Mouse (Mus musculus) cortical plate, adult 2 months (tissue): Measurements from ENCODE around the gene Dohh. TPM values are rescaled to one million over a fixed set of nuclear protein-coding genes. Genes with fewer than 3 reads are reported as not detected.

Experiments used
- H3K27ac ChIP-seq: fragments of 200-500 bp; 2 replicates; pipeline ENCODE4 v1.5.1; 2012; ENCODE audit warnings: low read length, control low read depth, inconsistent platforms; ENCODE audit not compliant: insufficient read depth
- H3K4me1 ChIP-seq: fragments of 200-500 bp; 2 replicates; pipeline ENCODE4 v1.6.1; 2011; ENCODE audit warnings: low read length; ENCODE audit not compliant: control insufficient read depth, insufficient read depth
- H3K4me3 ChIP-seq: fragments of 200-500 bp; 2 replicates; pipeline ENCODE4 v1.5.1; 2011; ENCODE audit warnings: mild to moderate bottlenecking, low read length, control low read depth; ENCODE audit not compliant: insufficient read depth
- CTCF ChIP-seq: fragments of 200-500 bp; IDR thresholded peaks from 2 replicates; pipeline ENCODE4 v1.5.1; 2011; ENCODE audit warnings: mild to moderate bottlenecking, control low read depth, low read length; ENCODE audit not compliant: insufficient read depth; ENCODE audit errors: extremely low read depth
- POLR2A ChIP-seq: fragments of 200-500 bp; IDR thresholded peaks from 2 replicates; pipeline ENCODE4 v1.6.1; 2011; ENCODE audit warnings: mild to moderate bottlenecking, low read length, control low read depth; ENCODE audit not compliant: insufficient read depth; ENCODE audit errors: extremely low read depth
- polyA plus RNA-seq: library from polyadenylated mRNA; depleted of rRNA; stranded (reverse); fragments of >200 nt; gene quantifications from 2 replicates; pipeline ENCODE4 v1.2.3, GENCODE M21; 2012

Gene Dohh
- polyA plus RNA-seq, 1 experiment = 108 TPM

DNA sequence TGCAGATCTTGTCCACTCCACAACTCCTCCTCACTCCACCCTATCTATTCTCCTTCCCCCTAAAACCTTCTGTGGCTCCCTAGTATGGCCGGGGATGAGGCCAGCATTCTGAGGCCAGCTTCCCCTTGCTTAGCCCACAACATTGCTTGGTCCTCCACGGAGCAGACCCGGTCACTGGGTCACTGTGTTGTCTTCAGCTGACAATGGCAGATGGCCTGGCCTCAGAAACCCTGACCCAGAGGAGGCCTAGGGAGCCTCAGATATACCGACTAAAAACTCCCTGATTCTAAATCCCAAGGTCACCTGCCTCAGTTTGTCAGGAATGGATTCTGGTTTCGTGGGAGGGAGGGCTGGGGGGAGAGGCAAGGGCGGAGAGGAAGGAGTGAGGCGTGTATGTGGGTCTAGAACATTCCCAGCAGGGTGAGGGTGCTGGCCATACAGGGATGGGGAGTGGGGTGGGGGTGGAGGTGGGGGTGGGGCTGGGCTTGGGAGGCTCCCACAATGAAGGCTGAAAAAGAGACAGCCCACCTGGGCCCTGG is 18.1 kb downstream of the Dohh start:
- Histone ChIP-seq H3K4me3 (no peak overlapping the region), H3K27ac (peak overlapping the region; percentile 20), H3K4me1 (peaks cover 1% of the 10 kb centered on the region; the same call in 1 of the 2 replicates)
- TF ChIP-seq POLR2A (no peak), CTCF (no peak)

- Histone ChIP-seq H3K4me3 (no peak overlapping the region), H3K4me1 (peaks cover 5% of the 10 kb centered on the region), H3K27ac (no peak overlapping the region)
- TF ChIP-seq POLR2A (no peak), CTCF (no peak)
Measured at GRCm38 (mm10) chr10:81403511-81403910, 19.3 kb downstream of the Dohh start.

DNA sequence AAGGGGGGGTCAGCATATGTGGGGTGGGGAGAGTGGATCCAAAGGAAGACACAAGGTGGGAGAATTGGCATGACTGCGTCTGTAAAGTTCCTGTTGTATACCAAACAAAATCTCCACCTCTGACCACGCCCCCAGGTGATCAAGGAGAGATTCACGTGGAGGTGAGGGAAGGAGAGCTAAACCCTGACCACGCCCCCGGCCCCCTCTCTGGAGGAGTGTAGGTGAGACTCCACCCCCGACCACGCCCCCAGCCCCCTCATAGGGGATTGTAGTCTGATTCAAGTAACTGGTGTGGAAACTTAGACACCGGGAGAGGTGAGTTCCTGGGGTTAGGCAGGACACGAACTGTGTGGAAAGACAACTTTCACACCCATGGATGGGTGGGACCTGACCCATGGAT is 19.9 kb downstream of the Dohh start:
- H3K4me3 ChIP-seq = no peak overlapping the region
- H3K4me1 ChIP-seq = peaks cover 6% of the 10 kb centered on the region
- TF ChIP-seq CTCF = no peak
- TF ChIP-seq POLR2A = no peak
- H3K27ac ChIP-seq = no peak overlapping the region

- peaks cover 6% of the 10 kb centered on the region for H3K4me1 ChIP-seq
- H3K4me3 ChIP-seq = no peak overlapping the region
- no peak overlapping the region for H3K27ac ChIP-seq
- no peak for TF ChIP-seq CTCF
- no peak for TF ChIP-seq POLR2A
Measured at GRCm38 (mm10) chr10:81404720-81405119, 20.5 kb downstream of the Dohh start.

DNA sequence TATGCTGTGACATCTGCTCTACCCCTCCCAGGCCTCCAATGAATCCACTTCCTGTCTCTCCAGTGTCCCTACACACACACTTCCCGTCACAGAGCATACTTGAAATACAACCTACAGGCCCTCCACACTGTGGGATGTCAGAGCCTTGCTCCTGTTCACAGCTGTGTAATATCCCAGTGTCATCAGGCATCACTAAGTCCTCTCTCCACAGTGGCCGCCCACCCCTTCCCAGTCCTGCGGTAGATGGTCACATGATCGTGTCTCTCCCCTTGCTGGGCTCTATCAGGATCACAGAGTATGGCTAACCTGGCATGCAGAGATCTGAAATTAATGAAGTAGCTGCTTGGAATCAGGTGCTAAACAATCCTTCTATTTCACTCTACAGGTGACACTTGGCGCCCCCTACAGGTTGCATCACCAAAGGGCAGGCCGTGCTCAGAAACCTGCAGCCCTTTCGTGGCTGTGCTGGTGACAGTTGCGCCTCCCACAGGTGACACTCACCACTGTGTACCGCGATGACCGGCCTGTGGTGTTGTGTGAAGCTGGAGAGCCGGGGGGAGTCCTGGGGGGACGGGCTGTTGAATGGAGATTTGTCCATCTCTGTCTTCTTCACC is 21.5 kb downstream of the Dohh start:
- H3K4me1 ChIP-seq = peaks cover 7% of the 10 kb centered on the region
- TF ChIP-seq CTCF (peak; percentile 63), POLR2A (no peak)
- no peak overlapping the region for H3K4me3 ChIP-seq
- no peak overlapping the region for H3K27ac ChIP-seq

GRCm38 (mm10) chr10:81406504-81407440 is 22.5 kb downstream of the Dohh start:
- Histone ChIP-seq H3K4me1 (peaks cover 12% of the 10 kb centered on the region), H3K4me3 (no peak overlapping the region), H3K27ac (no peak overlapping the region)
- TF ChIP-seq POLR2A = no peak
- TF ChIP-seq CTCF = no peak

GRCm38 (mm10) chr10:81407539-81408423 is 23.6 kb downstream of the Dohh start:
- Histone ChIP-seq H3K27ac (peak overlapping the region; percentile 34; the same call in 1 of the 2 replicates), H3K4me3 (no peak overlapping the region), H3K4me1 (peaks cover 14% of the 10 kb centered on the region)
- TF ChIP-seq POLR2A (no peak), CTCF (no peak)

- TF ChIP-seq CTCF (no peak), POLR2A (no peak)
- H3K4me3 ChIP-seq = no peak overlapping the region
- peak overlapping the region; percentile 34; the same call in 1 of the 2 replicates for H3K27ac ChIP-seq
- H3K4me1 ChIP-seq = peaks cover 14% of the 10 kb centered on the region
Measured at GRCm38 (mm10) chr10:81408424-81408729, 24.1 kb downstream of the Dohh start.

- H3K27ac ChIP-seq = 0 out of 2 replicates have a peak overlapping the region, but pooled peaks have one; percentile 34
- H3K4me3 ChIP-seq = no peak overlapping the region
- H3K4me1 ChIP-seq = peaks cover 17% of the 10 kb centered on the region
- TF ChIP-seq CTCF = peak; percentile 65
- no peak for TF ChIP-seq POLR2A
Measured at GRCm38 (mm10) chr10:81408871-81409291, 24.7 kb downstream of the Dohh start.
